Mouse (Mus musculus) heart, adult 2 months (tissue): ENCODE results near the gene Supt6. TPM values are rescaled to one million over a fixed set of nuclear protein-coding genes. Genes with fewer than 3 reads are reported as not detected.

Experiments
- DNase-seq, 2 experiments: peaks; one replicate each; pipeline ENCODE4 v3.0.0; 2021
- H3K27ac ChIP-seq: fragments of 200-600 bp; 2 replicates; pipeline ENCODE4 v1.8.1; 2022
- H3K27me3 ChIP-seq: fragments of 200-500 bp; 2 replicates; pipeline ENCODE4 v1.6.1; 2012; ENCODE audit warnings: mild to moderate bottlenecking, low read length, inconsistent platforms, mixed read lengths; ENCODE audit not compliant: control insufficient read depth, insufficient read depth
- H3K36me3 ChIP-seq: fragments of 200-500 bp; 2 replicates; pipeline ENCODE4 v1.6.1; 2012; ENCODE audit warnings: low read length, inconsistent platforms; ENCODE audit not compliant: control insufficient read depth, insufficient read depth
- H3K4me1 ChIP-seq: fragments of 200-500 bp; 2 replicates; pipeline ENCODE4 v1.6.1; 2011; ENCODE audit warnings: low read length; ENCODE audit not compliant: control insufficient read depth, insufficient read depth
- H3K4me3 ChIP-seq: fragments of 200-600 bp; 2 replicates; pipeline ENCODE4 v1.8.1; 2022
- H3K79me2 ChIP-seq: fragments of 200-500 bp; replicated peaks from 2 replicates; pipeline ENCODE4 v1.6.1; 2012; ENCODE audit warnings: mild to moderate bottlenecking, inconsistent platforms, low read length, moderate library complexity, mixed read lengths; ENCODE audit not compliant: control insufficient read depth, insufficient read depth
- H3K9ac ChIP-seq: fragments of 200-500 bp; 2 replicates; pipeline ENCODE4 v1.6.1; 2012; ENCODE audit warnings: low read depth, mild to moderate bottlenecking, control low read depth, inconsistent platforms, low read length, mixed read lengths
- EP300 ChIP-seq: fragments of 200-500 bp; IDR thresholded peaks from 2 replicates; pipeline ENCODE4 v1.6.1; 2011; ENCODE audit warnings: low read depth, low read length, control low read depth; ENCODE audit not compliant: insufficient read depth
- POLR2A ChIP-seq: fragments of 200-500 bp; IDR thresholded peaks from 2 replicates; pipeline ENCODE4 v1.6.1; 2011; ENCODE audit warnings: mild to moderate bottlenecking, low read depth, low read length, control low read depth; ENCODE audit not compliant: insufficient read depth
- WGBS: fragments of 180-500 bp; shearing (Covaris S2); methylation state at CpG from one replicate; pipeline ENCODE4 v1.1.7; 2018; 5-methylcytosine and 5-hydroxymethylcytosine counted together
- intact Hi-C: fragments of 180-260 bp; cut with DNase I; formaldehyde crosslinking; loops from one replicate; pipeline ENCODE4 v1.15.1; 2025
- microRNA-seq, 2 experiments: library from miRNA; unstranded; fragments of <30 nt; microRNA quantifications; one replicate each; pipeline ENCODE4 v1.2.0; 2021
- polyA plus RNA-seq: library from polyadenylated mRNA; depleted of rRNA; stranded (reverse); fragments of >200 nt; gene quantifications from 2 replicates; pipeline ENCODE4 v1.2.3, GENCODE M21; 2012; rRNA removed
- total RNA-seq, 2 experiments: library from RNA; stranded (reverse); gene quantifications; 2 replicates each; pipeline ENCODE4 v1.2.3; 2021

The Supt6 gene
- total and polyA plus RNA-seq, 3 experiments, result 13.1 to 32.1 (median 29.5) TPM

GRCm38 (mm10) chr11:78159096-78159495 lies 86.7 kb downstream of the Supt6 start:
- Histone ChIP-seq H3K27me3 (no peaks in the 10 kb centered on the region), H3K36me3 (no peaks in the 10 kb centered on the region), H3K9ac (no peak overlapping the region), H3K4me1 (peaks cover 3% of the 10 kb centered on the region; the same call in 1 of the 2 replicates), H3K27ac (no peak overlapping the region), H3K79me2 (no peaks in the 10 kb centered on the region), H3K4me3 (no peak overlapping the region)
- 16% methylated on average over 2 of the region's 2 CpGs for WGBS
- no peak for TF ChIP-seq POLR2A
- peak; percentile 92 for TF ChIP-seq EP300
- DNase-seq, result peak; percentile 59 to 75
- intact Hi-C loops, result loop anchor here (1.0 kb wide), 1 partner anchor 18 kb away; no protein-coding TSS in a partner anchor

Small RNAs within 50 kb of the gene (microRNA-seq; reads per million reads assigned to microRNA genes)
- gene Mir7653, result 0.77 to 1.1 reads per million in 2 experiments

Other genes starting within 250 kb of the Supt6 start
- 1 to 10 TPM; 4.0 to 4.8 TPM for gene Dhrs13, start 213.7 kb downstream of the Supt6 start, total RNA-seq
- 3.5 and 4.7 TPM in 2 replicates for gene Dhrs13, start 213.7 kb downstream of the Supt6 start, polyA plus RNA-seq
- gene Flot2, start 208.1 kb downstream of the Supt6 start, total RNA-seq, result 10 to 100 TPM; 51.7 to 59.9 TPM
- gene Flot2, start 208.1 kb downstream of the Supt6 start, polyA plus RNA-seq, result 118 and 172 TPM in 2 replicates
- gene Eral1, start 165.6 kb downstream of the Supt6 start, total RNA-seq, result 10 to 100 TPM; 25.0 to 28.2 TPM
- gene Eral1, start 165.6 kb downstream of the Supt6 start, polyA plus RNA-seq, result 34.9 and 42.4 TPM in 2 replicates
- gene Fam222b, start 151.3 kb downstream of the Supt6 start, total RNA-seq, result 10 to 100 TPM; 10.4 to 11.4 TPM
- gene Fam222b, start 151.3 kb downstream of the Supt6 start, polyA plus RNA-seq, result 11.9 and 12.6 TPM in 2 replicates
- gene Traf4, start 80.4 kb downstream of the Supt6 start, total RNA-seq, result 1 to 10 TPM; 3.7 to 6.0 TPM
- 11.2 and 13.4 TPM in 2 replicates for gene Traf4, start 80.4 kb downstream of the Supt6 start, polyA plus RNA-seq
- 1 to 10 TPM; 1.6 to 2.5 TPM for gene Nek8, start 69.3 kb downstream of the Supt6 start, total RNA-seq
- 7.0 and 7.6 TPM in 2 replicates for gene Nek8, start 69.3 kb downstream of the Supt6 start, polyA plus RNA-seq
- 1 to 10 TPM; 5.4 to 5.7 TPM for gene Tlcd1, start 69.3 kb downstream of the Supt6 start, total RNA-seq
- gene Tlcd1, start 69.3 kb downstream of the Supt6 start, polyA plus RNA-seq, result 15.7 and 17.3 TPM in 2 replicates
- gene Rpl23a, start 62.4 kb downstream of the Supt6 start, total RNA-seq, result 100 to 1,000 TPM; 801 to 911 TPM
- 155 and 253 TPM in 2 replicates for gene Rpl23a, start 62.4 kb downstream of the Supt6 start, polyA plus RNA-seq
- 1 to 10 TPM; 8.2 to 9.8 TPM for gene Rab34, start 57.6 kb downstream of the Supt6 start, total RNA-seq
- 17.2 and 17.5 TPM in 2 replicates for gene Rab34, start 57.6 kb downstream of the Supt6 start, polyA plus RNA-seq
- under 1 TPM; 0.70 to 0.75 TPM for gene Proca1, start 52.6 kb downstream of the Supt6 start, total RNA-seq
- 0.26 and 0.80 TPM in 2 replicates for gene Proca1, start 52.6 kb downstream of the Supt6 start, polyA plus RNA-seq
- gene Sdf2, start 241 bp downstream of the Supt6 start, total RNA-seq, result 10 to 100 TPM; 46.5 to 52.5 TPM
- 71.9 and 91.9 TPM in 2 replicates for gene Sdf2, start 241 bp downstream of the Supt6 start, polyA plus RNA-seq
- 100 to 1,000 TPM; 173 to 209 TPM for gene 2610507B11Rik, start 15.8 kb upstream of the Supt6 start, total RNA-seq
- 74.7 and 141 TPM in 2 replicates for gene 2610507B11Rik, start 15.8 kb upstream of the Supt6 start, polyA plus RNA-seq
- under 1 TPM; 0.65 to 0.75 TPM for gene BC030499, start 44.9 kb upstream of the Supt6 start, total RNA-seq
- 0.37 and 0.88 TPM in 2 replicates for gene BC030499, start 44.9 kb upstream of the Supt6 start, polyA plus RNA-seq
- gene Spag5, start 55.5 kb upstream of the Supt6 start, total RNA-seq, result under 1 TPM; 0.27 to 0.42 TPM
- gene Spag5, start 55.5 kb upstream of the Supt6 start, polyA plus RNA-seq, result 0.64 and 0.94 TPM in 2 replicates
- gene Aldoc, start 77.0 kb upstream of the Supt6 start, total RNA-seq, result under 1 TPM; 0.73 to 0.80 TPM
- gene Aldoc, start 77.0 kb upstream of the Supt6 start, polyA plus RNA-seq, result 0.45 and 0.56 TPM in 2 replicates
- 10 to 100 TPM; 20.7 to 25.4 TPM for gene Pigs, start 82.4 kb upstream of the Supt6 start, total RNA-seq
- gene Pigs, start 82.4 kb upstream of the Supt6 start, polyA plus RNA-seq, result 39.7 and 47.1 TPM in 2 replicates
- gene Unc119, start 97.5 kb upstream of the Supt6 start, total RNA-seq, result 1 to 10 TPM; 4.6 to 4.9 TPM
- 16.8 and 17.8 TPM in 2 replicates for gene Unc119, start 97.5 kb upstream of the Supt6 start, polyA plus RNA-seq
- not detected for gene Foxn1, start 140.6 kb upstream of the Supt6 start, total RNA-seq
- gene Foxn1, start 140.6 kb upstream of the Supt6 start, polyA plus RNA-seq, result not detected in 2 replicates
- gene Slc13a2, start 176.2 kb upstream of the Supt6 start, total RNA-seq, result not detected
- 0.23 TPM in 1 of 2 replicates, not detected in the other for gene Slc13a2, start 176.2 kb upstream of the Supt6 start, polyA plus RNA-seq
- gene Slc46a1, start 219.7 kb upstream of the Supt6 start, total RNA-seq, result 1 to 10 TPM; 1.7 to 3.0 TPM
- gene Slc46a1, start 219.7 kb upstream of the Supt6 start, polyA plus RNA-seq, result 7.8 and 8.5 TPM in 2 replicates